Mouse (Mus musculus): ENCODE data around the gene Pdzrn3. TPM values are rescaled to one million over a fixed set of nuclear protein-coding genes. Genes with fewer than 3 reads are reported as not detected.

The Pdzrn3 gene
- polyA plus RNA-seq, 1 experiment from 2014 or later = 16.5 TPM

DNA sequence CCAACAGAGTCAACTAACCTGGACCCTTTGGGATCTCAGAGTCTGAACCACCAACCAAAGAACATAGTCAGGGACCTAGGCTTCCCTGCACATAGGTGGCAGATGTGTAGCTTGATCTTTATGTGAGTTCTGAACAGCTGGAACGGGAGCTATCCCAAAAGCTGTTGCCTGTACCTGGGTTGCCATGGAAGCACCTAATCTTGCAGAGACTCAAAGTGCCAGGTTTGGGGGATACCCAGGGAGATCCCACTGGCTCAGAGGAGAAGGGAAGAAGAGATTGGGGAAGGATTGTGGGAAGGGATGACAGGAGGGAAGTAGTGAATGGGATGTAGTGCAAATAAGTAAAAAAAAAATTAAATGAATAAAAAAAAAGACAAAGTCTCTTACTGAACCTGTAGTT is 268.7 kb downstream of the Pdzrn3 start:
- H3K4me1 ChIP-seq (ENCODE audit: control insufficient read depth, insufficient read depth, low read length) = no peaks in the 10 kb centered on the region
- no peak for ATAC-seq
- H3K9ac ChIP-seq (ENCODE audit: low read length) = no peak overlapping the region
- H3K36me3 ChIP-seq (ENCODE audit: control insufficient read depth, insufficient read depth, low read length) = no peaks in the 10 kb centered on the region
- H3K27ac ChIP-seq (ENCODE audit: low read depth, low read length) = no peak overlapping the region
- H3K4me3 ChIP-seq (ENCODE audit: low read depth, low read length) = no peak overlapping the region
- WGBS = 75% methylated on average over 1 of the region's 1 CpGs
- DNase-seq (ENCODE audit: low spot score) = no peak
- 0 out of 2 replicates have a peak, but pooled peaks cover 2% of the 10 kb centered on the region for H3K27me3 ChIP-seq (replicated peaks; ENCODE audit: control insufficient read depth, insufficient read depth, low read length)
- no peaks in the 10 kb centered on the region for H3K9me3 ChIP-seq (replicated peaks; ENCODE audit: control insufficient read depth, low read length)
- H3K4me2 ChIP-seq (ENCODE audit: low read length) = no peak overlapping the region

DNA sequence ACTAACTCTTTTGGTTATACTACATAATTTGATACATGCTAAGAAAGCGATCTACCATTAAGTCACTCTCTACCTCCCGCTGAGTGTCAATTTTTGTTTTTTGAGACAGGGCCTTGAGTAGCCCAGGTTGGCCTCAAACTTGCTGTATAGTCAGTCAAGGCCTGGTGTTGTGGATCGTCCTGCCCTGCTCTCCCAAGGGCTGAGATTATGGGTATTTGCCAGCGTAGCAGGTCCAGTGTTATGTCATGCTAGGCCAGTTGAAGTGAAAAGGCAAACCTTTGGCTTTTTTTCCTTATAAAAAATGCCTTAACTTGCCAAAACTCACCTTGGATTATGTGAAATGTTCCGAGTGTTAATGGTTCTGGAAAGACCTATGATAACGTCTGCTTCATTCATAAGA is 274.2 kb downstream of the Pdzrn3 start:
- 0 out of 2 replicates have a peak, but pooled peaks cover 2% of the 10 kb centered on the region for H3K27me3 ChIP-seq (replicated peaks; ENCODE audit: control insufficient read depth, insufficient read depth, low read length)
- no peaks in the 10 kb centered on the region for H3K4me1 ChIP-seq (ENCODE audit: control insufficient read depth, insufficient read depth, low read length)
- DNase-seq (ENCODE audit: low spot score) = no peak
- H3K4me2 ChIP-seq (ENCODE audit: low read length) = no peak overlapping the region
- WGBS = 91% methylated on average over 6 of the region's 6 CpGs
- H3K27ac ChIP-seq (ENCODE audit: low read depth, low read length) = no peak overlapping the region
- no peaks in the 10 kb centered on the region for H3K36me3 ChIP-seq (ENCODE audit: control insufficient read depth, insufficient read depth, low read length)
- ATAC-seq = no peak
- no peak overlapping the region for H3K9ac ChIP-seq (ENCODE audit: low read length)
- no peak overlapping the region for H3K4me3 ChIP-seq (ENCODE audit: low read depth, low read length)
- H3K9me3 ChIP-seq (replicated peaks; ENCODE audit: control insufficient read depth, low read length) = no peaks in the 10 kb centered on the region

DNA sequence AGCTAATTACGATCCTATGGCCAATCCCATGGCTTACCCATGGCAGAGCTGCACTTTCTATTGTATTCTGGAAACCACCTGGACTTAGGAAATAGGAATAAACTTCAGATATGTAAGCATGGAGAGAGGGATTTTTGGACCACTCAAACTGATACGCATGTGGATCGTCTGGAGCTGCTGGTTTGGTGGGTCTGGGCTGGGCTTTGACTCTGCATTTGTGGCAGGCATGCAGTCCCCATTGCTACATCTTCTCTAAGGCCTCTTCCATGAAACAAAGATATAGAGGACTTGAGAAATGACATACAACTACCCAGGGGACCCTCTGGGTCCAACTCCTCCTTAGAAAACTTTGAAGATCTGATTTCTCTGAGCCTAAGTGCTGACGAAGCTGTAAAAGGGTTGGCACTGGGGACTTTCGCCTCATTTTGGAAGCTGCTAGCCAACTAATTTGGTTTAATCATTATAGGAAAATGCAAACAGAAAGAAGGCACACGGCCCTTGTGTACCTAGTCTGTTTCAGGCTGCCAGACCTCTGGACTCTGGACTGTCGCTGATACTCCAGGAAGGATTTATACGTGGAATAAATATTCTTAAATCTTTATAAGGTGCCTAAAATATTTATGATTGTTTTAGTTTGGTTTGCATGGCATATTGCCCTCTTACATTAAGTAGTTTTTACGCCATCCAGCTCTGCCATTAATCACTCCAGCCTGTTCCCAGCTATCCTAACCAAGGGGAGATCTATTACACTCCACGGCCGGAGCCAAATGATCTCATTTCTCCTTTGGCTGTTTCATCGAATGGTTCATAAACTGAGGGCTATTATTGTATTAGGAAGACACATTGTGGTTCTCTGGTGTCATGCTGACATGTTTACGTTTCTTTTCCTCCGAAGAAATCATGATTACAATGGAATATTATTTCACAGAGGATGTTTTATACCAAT is 275.7 kb downstream of the Pdzrn3 start:
- H3K27me3 ChIP-seq (replicated peaks; ENCODE audit: control insufficient read depth, insufficient read depth, low read length) = 0 out of 2 replicates have a peak, but pooled peaks cover 2% of the 10 kb centered on the region
- no peak for DNase-seq (ENCODE audit: low spot score)
- H3K4me1 ChIP-seq (ENCODE audit: control insufficient read depth, insufficient read depth, low read length) = no peaks in the 10 kb centered on the region
- H3K4me3 ChIP-seq (ENCODE audit: low read depth, low read length) = no peak overlapping the region
- H3K9ac ChIP-seq (ENCODE audit: low read length) = no peak overlapping the region
- H3K4me2 ChIP-seq (ENCODE audit: low read length) = no peak overlapping the region
- no peak overlapping the region for H3K27ac ChIP-seq (ENCODE audit: low read depth, low read length)
- WGBS = 76% methylated on average over 14 of the region's 14 CpGs
- ATAC-seq = no peak
- H3K9me3 ChIP-seq (replicated peaks; ENCODE audit: control insufficient read depth, low read length) = no peaks in the 10 kb centered on the region
- H3K36me3 ChIP-seq (ENCODE audit: control insufficient read depth, insufficient read depth, low read length) = no peaks in the 10 kb centered on the region
